In genomic region chr6:127401419-127401818, GRCm38 (mm10) we compare ENCODE assay signal across 17 mouse cellular contexts.
"Had no signal": no experiment of that assay in that cellular context is flagged by ENCODE, and none has a peak within 500 bp of the region (broad histone marks: within the 10 kb centered on the region; RNA-seq: fewer than 3 reads in every experiment).

No protein-coding gene starts in this region.

- H3K9ac ChIP-seq: liver, embryonic 13.5 days; lung, embryonic 14.5 days; midbrain, embryonic 12.5 days; midbrain, embryonic 15.5 days; neural tube, embryonic 13.5 days had no signal

- H3K27me3 ChIP-seq: midbrain, embryonic 12.5 days; midbrain, embryonic 15.5 days; neural tube, embryonic 13.5 days had no signal

- DNase-seq: kidney, adult 2 months; kidney, postnatal 25 days; layer of hippocampus, postnatal 36 days; liver, embryonic 13.5 days; lung, embryonic 14.5 days; thymus, adult 2 months; thymus, postnatal 14 days; thymus, postnatal 4 days had no signal

- H3K4me2 ChIP-seq: liver, embryonic 13.5 days; lung, embryonic 14.5 days; midbrain, embryonic 12.5 days; midbrain, embryonic 15.5 days; neural tube, embryonic 13.5 days had no signal

- H3K27ac ChIP-seq: kidney, postnatal 0 days; layer of hippocampus, adult 2 months; left cerebral cortex, adult 2 months; liver, embryonic 13.5 days; macrophage; midbrain, embryonic 12.5 days; midbrain, embryonic 15.5 days; neural tube, embryonic 13.5 days; stomach, postnatal 0 days had no signal

- H3K9me3 ChIP-seq: liver, embryonic 13.5 days; midbrain, embryonic 12.5 days; midbrain, embryonic 15.5 days; neural tube, embryonic 13.5 days had no signal

- ATAC-seq: lung, postnatal 0 days; midbrain, embryonic 15.5 days had no signal

- H3K4me3 ChIP-seq: layer of hippocampus, adult 2 months; left cerebral cortex, adult 2 months; liver, embryonic 13.5 days; midbrain, embryonic 12.5 days; midbrain, embryonic 15.5 days; neural tube, embryonic 13.5 days had no signal

- H3K36me3 ChIP-seq: liver, embryonic 13.5 days; midbrain, embryonic 12.5 days; midbrain, embryonic 15.5 days; neural tube, embryonic 13.5 days had no signal
